ENCODE assay signal across 14 mouse cellular contexts in genomic region chr5:75070656-75071375, GRCm38 (mm10). TPM values are rescaled to one million over a fixed set of nuclear protein-coding genes. Genes with fewer than 3 reads are reported as not detected.
DNase-seq lines count a peak whose midpoint lies in the region; ATAC-seq and TF ChIP-seq lines count a peak whose summit lies in the region.
"Had no signal": no experiment of that assay in that cellular context is flagged by ENCODE, and none has a peak within 500 bp of the region (broad histone marks: within the 10 kb centered on the region; RNA-seq: fewer than 3 reads in every experiment).

No protein-coding gene starts in this region.

- 3% methylated on average over 23 of the region's 23 CpGs for WGBS in kidney, embryonic 15.5 days
- WGBS in forebrain, postnatal 0 days: 2% methylated on average over 23 of the region's 23 CpGs
- 1% methylated on average over 23 of the region's 23 CpGs for WGBS in midbrain, embryonic 16.5 days

- H3K36me3 ChIP-seq in kidney, embryonic 15.5 days: no peaks in the 10 kb centered on the region
- H3K36me3 ChIP-seq in forebrain, postnatal 0 days (ENCODE audit: insufficient read depth): no peaks in the 10 kb centered on the region
- H3K36me3 ChIP-seq in midbrain, embryonic 16.5 days (ENCODE audit: control insufficient read depth, insufficient read depth, low read length): no peaks in the 10 kb centered on the region

- H3K27ac ChIP-seq in kidney, embryonic 15.5 days: no peak overlapping the region
- no peak overlapping the region for H3K27ac ChIP-seq in forebrain, postnatal 0 days (ENCODE audit: low read depth, low read length)
- no peak overlapping the region for H3K27ac ChIP-seq in midbrain, embryonic 16.5 days (ENCODE audit: low read length)

- no peak for ATAC-seq in kidney, embryonic 15.5 days (replicated peaks; ENCODE audit: low FRiP score)
- ATAC-seq in forebrain, postnatal 0 days: no peak
- no peak for ATAC-seq in midbrain, embryonic 16.5 days
- ATAC-seq: lung, postnatal 0 days had no signal

- no peaks in the 10 kb centered on the region for H3K9me3 ChIP-seq in kidney, embryonic 15.5 days (replicated peaks)
- no peaks in the 10 kb centered on the region for H3K9me3 ChIP-seq in forebrain, postnatal 0 days (ENCODE audit: low read length)
- H3K9me3 ChIP-seq in midbrain, embryonic 16.5 days (replicated peaks; ENCODE audit: control insufficient read depth, low read length, poor library complexity, severe bottlenecking): no peaks in the 10 kb centered on the region; the same call in 1 of the 2 replicates

- H3K27me3 ChIP-seq in kidney, embryonic 15.5 days: peaks cover 93% of the 10 kb centered on the region
- peaks cover 58% of the 10 kb centered on the region for H3K27me3 ChIP-seq in forebrain, postnatal 0 days (ENCODE audit: insufficient read depth, low read length)
- peaks cover 79% of the 10 kb centered on the region for H3K27me3 ChIP-seq in midbrain, embryonic 16.5 days (ENCODE audit: control insufficient read depth, insufficient read depth, low read depth, low read length)

- no peak for DNase-seq in kidney, postnatal 36 days
- DNase-seq in embryo, embryonic 10 days (ENCODE audit: low spot score): peak; percentile 61
- no peak for DNase-seq in forebrain, postnatal 0 days
- DNase-seq in urinary bladder, adult 2 months (ENCODE audit: low spot score): no peak
- no peak for DNase-seq in T-cell, adult 2 months (ENCODE audit: low spot score)
- no peak for DNase-seq in spleen, postnatal 10 days (ENCODE audit: low spot score in 2 of 2)
- DNase-seq: adrenal gland, postnatal 14 days; cerebellum, adult 9-10 months; kidney, adult 11 months; layer of hippocampus, postnatal 36 days had no signal

- H3K4me3 ChIP-seq in kidney, embryonic 15.5 days (replicated peaks): peak overlapping the region; percentile 10; the same call in 1 of the 2 replicates
- no peak overlapping the region for H3K4me3 ChIP-seq in forebrain, postnatal 0 days (ENCODE audit: low read depth, low read length)
- no peak overlapping the region for H3K4me3 ChIP-seq in midbrain, embryonic 16.5 days (ENCODE audit: low read depth, low read length)

- TF ChIP-seq CTCF in forebrain, postnatal 0 days (IDR thresholded peaks at IDR 0.05; ENCODE audit: low read depth): no peak

- H3K9ac ChIP-seq in kidney, embryonic 15.5 days: no peak overlapping the region
- H3K9ac ChIP-seq in forebrain, postnatal 0 days: no peak overlapping the region
- H3K9ac ChIP-seq in midbrain, embryonic 16.5 days (ENCODE audit: low read depth, low read length): no peak overlapping the region

- no peak overlapping the region for H3K4me2 ChIP-seq in kidney, embryonic 15.5 days
- peak overlapping the region; percentile 13; the same call in 1 of the 2 replicates for H3K4me2 ChIP-seq in forebrain, postnatal 0 days (ENCODE audit: low read depth)
- 0 out of 2 replicates have a peak overlapping the region, but pooled peaks have one; percentile 14 for H3K4me2 ChIP-seq in midbrain, embryonic 16.5 days (ENCODE audit: low read length)

- H3K4me1 ChIP-seq in kidney, embryonic 15.5 days: peaks cover 35% of the 10 kb centered on the region
- H3K4me1 ChIP-seq in forebrain, postnatal 0 days (ENCODE audit: insufficient read depth): peaks cover 9% of the 10 kb centered on the region
- peaks cover 5% of the 10 kb centered on the region for H3K4me1 ChIP-seq in midbrain, embryonic 16.5 days (ENCODE audit: control insufficient read depth, insufficient read depth, low read length)

RNA-seq across cellular contexts. Expression of gene Gsx2, which starts 4.6 kb away (rescaled TPM):
- not detected in 2 replicates for polyA plus RNA-seq in kidney, embryonic 15.5 days (2015; fragmentation: Nextera tagmentation; extraction: Ambion mirVana)
- total RNA-seq in forebrain, postnatal 0 days (2014; rRNA removed): 1.5 TPM in 2 replicates
- polyA plus RNA-seq in forebrain, postnatal 0 days (2015; fragmentation: Nextera tagmentation; extraction: Ambion mirVana): 1.5 and 1.7 TPM in 2 replicates
- polyA plus RNA-seq in midbrain, embryonic 16.5 days (2015; fragmentation: Nextera tagmentation; extraction: Ambion mirVana): 0.16 and 0.18 TPM in 2 replicates
- polyA plus RNA-seq in urinary bladder, adult 2 months (2012; rRNA removed): not detected in 2 replicates
- total RNA-seq: adrenal gland, postnatal 14 days; neutrophil, adult 5-6 weeks had no signal
- polyA plus RNA-seq: lung, postnatal 0 days had no signal

RNA-seq across cellular contexts. Expression of gene Chic2, which starts 26.2 kb away (rescaled TPM):
- 27.1 and 28.8 TPM in 2 replicates for polyA plus RNA-seq in kidney, embryonic 15.5 days (2015; fragmentation: Nextera tagmentation; extraction: Ambion mirVana)
- total RNA-seq in forebrain, postnatal 0 days (2014; rRNA removed): 13.3 and 39.1 TPM in 2 replicates
- polyA plus RNA-seq in forebrain, postnatal 0 days (2015; fragmentation: Nextera tagmentation; extraction: Ambion mirVana): 35.8 and 37.7 TPM in 2 replicates
- polyA plus RNA-seq in midbrain, embryonic 16.5 days (2015; fragmentation: Nextera tagmentation; extraction: Ambion mirVana): 26.2 and 28.1 TPM in 2 replicates
- polyA plus RNA-seq in urinary bladder, adult 2 months (2012; rRNA removed): 29.9 and 33.8 TPM in 2 replicates
